Mouse (Mus musculus) ES-E14 (cell line): ENCODE measurements around the gene Rcsd1.

Source experiments
- CHD2 ChIP-seq: IDR thresholded peaks from 2 replicates; pipeline ENCODE4 v1.6.1; 2014; ENCODE audit warnings: mild to moderate bottlenecking, low read depth, low read length, inconsistent platforms
- HCFC1 ChIP-seq: IDR thresholded peaks from 2 replicates; pipeline ENCODE4 v1.6.1; 2012; ENCODE audit warnings: low read length, inconsistent platforms, borderline replicate concordance; ENCODE audit not compliant: insufficient read depth
- MAFK ChIP-seq: IDR thresholded peaks from 2 replicates; pipeline ENCODE4 v1.6.1; 2014; ENCODE audit warnings: mild to moderate bottlenecking, low read depth, low read length, inconsistent platforms; ENCODE audit not compliant: insufficient read depth
- ZC3H11A ChIP-seq: IDR thresholded peaks from 2 replicates; pipeline ENCODE4 v1.6.1; 2012; ENCODE audit warnings: low read depth, mild to moderate bottlenecking, inconsistent platforms, low read length, borderline replicate concordance
- ZNF384 ChIP-seq: IDR thresholded peaks from 2 replicates; pipeline ENCODE4 v1.6.1; 2012; ENCODE audit warnings: low read depth, low read length, inconsistent platforms

GRCm38 (mm10) chr1:165697701-165698100, 11.9 kb downstream of the Rcsd1 start:
- no peak for TF ChIP-seq ZC3H11A
- TF ChIP-seq CHD2, result no peak
- no peak for TF ChIP-seq ZNF384
- no peak for TF ChIP-seq HCFC1
- no peak for TF ChIP-seq MAFK
